ENCODE assay signal across 27 mouse cellular contexts in genomic region chr5:146901501-146901900, GRCm38 (mm10). TPM values are rescaled to one million over a fixed set of nuclear protein-coding genes. Genes with fewer than 3 reads are reported as not detected.
"Had no signal": no experiment of that assay in that cellular context is flagged by ENCODE, and none has a peak within 500 bp of the region (broad histone marks: within the 10 kb centered on the region; RNA-seq: fewer than 3 reads in every experiment).

No protein-coding gene starts in this region.

- DNase-seq: gastrocnemius, adult 2 months; gastrocnemius, postnatal 10 days; gastrocnemius, postnatal 25 days; heart, adult 18-20 months; heart, postnatal 10 days; heart, postnatal 4 days; kidney, adult 11 months; kidney, adult 9 months; kidney, postnatal 14 days; kidney, postnatal 36 days; layer of hippocampus, adult 9-11 months; layer of hippocampus, postnatal 36 days; left cerebral cortex, postnatal 4 days had no signal

- H3K27ac ChIP-seq: gastrocnemius, adult 2 months; heart, embryonic 10.5 days; hindbrain, embryonic 10.5 days; hindbrain, embryonic 13.5 days; hindbrain, embryonic 15.5 days; hindbrain, postnatal 0 days; kidney, embryonic 15.5 days; kidney, postnatal 0 days; limb, embryonic 13.5 days; limb, embryonic 15.5 days; liver, embryonic 12.5 days; liver, embryonic 14.5 days had no signal

- H3K9ac ChIP-seq: heart, embryonic 12.5 days; hindbrain, embryonic 13.5 days; hindbrain, embryonic 15.5 days; kidney, embryonic 15.5 days; limb, embryonic 13.5 days; limb, embryonic 15.5 days; liver, embryonic 12.5 days; liver, embryonic 14.5 days had no signal

- H3K4me2 ChIP-seq: heart, embryonic 12.5 days; hindbrain, embryonic 13.5 days; hindbrain, embryonic 15.5 days; kidney, embryonic 15.5 days; limb, embryonic 13.5 days; limb, embryonic 15.5 days; liver, embryonic 12.5 days had no signal

- H3K4me3 ChIP-seq: gastrocnemius, adult 2 months; heart, embryonic 10.5 days; heart, embryonic 12.5 days; hindbrain, embryonic 10.5 days; hindbrain, embryonic 13.5 days; hindbrain, embryonic 15.5 days; kidney, embryonic 15.5 days; limb, embryonic 13.5 days; limb, embryonic 15.5 days; liver, embryonic 12.5 days had no signal

- H3K36me3 ChIP-seq: heart, embryonic 10.5 days; heart, embryonic 12.5 days; hindbrain, embryonic 10.5 days; hindbrain, embryonic 13.5 days; hindbrain, embryonic 15.5 days; kidney, embryonic 15.5 days; limb, embryonic 13.5 days; limb, embryonic 15.5 days; liver, embryonic 12.5 days had no signal

- ATAC-seq: hindbrain, postnatal 0 days; intestine, embryonic 16.5 days; liver, embryonic 12.5 days had no signal

- H3K27me3 ChIP-seq: heart, embryonic 12.5 days; hindbrain, embryonic 13.5 days; hindbrain, embryonic 15.5 days; kidney, embryonic 15.5 days; limb, embryonic 13.5 days; limb, embryonic 15.5 days had no signal

- H3K4me1 ChIP-seq: heart, embryonic 12.5 days; hindbrain, embryonic 13.5 days; hindbrain, embryonic 15.5 days had no signal

- H3K9me3 ChIP-seq: heart, embryonic 10.5 days; heart, embryonic 12.5 days; hindbrain, embryonic 10.5 days; hindbrain, embryonic 13.5 days; hindbrain, embryonic 15.5 days; kidney, embryonic 15.5 days; limb, embryonic 13.5 days; limb, embryonic 15.5 days; liver, embryonic 12.5 days had no signal

RNA-seq across cellular contexts. Expression of gene Rasl11a, which starts 56.6 kb away (rescaled TPM):
- total RNA-seq: granulocyte monocyte progenitor cell, adult 5-6 weeks had no signal
